Mouse (Mus musculus) cerebellum, adult 9-10 months (tissue): ENCODE measurements around the gene Herc2.

Experiments
- DNase-seq: peaks from one replicate; pipeline ENCODE4 v3.0.0; 2022

The Herc2 gene

DNA sequence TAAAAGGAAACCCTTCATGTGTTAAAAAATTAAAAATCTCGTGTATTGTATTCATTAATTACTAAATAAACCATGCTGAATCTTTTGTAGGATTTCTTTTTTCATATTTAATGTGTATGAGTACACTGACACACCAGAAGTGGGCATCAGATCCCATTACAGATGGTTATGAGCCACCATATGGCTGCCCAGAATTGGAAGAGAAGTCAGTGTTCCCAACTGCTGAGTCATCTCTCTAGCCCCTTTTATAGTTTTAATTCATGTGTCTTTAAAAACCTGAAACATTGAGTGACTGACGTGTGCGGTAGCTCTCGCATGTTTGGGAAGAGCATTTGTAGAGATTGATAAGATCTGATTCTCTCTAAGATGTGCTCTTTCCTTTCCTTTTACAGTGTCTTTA is 21.7 kb downstream of the Herc2 start:
- DNase-seq = no peak

DNA sequence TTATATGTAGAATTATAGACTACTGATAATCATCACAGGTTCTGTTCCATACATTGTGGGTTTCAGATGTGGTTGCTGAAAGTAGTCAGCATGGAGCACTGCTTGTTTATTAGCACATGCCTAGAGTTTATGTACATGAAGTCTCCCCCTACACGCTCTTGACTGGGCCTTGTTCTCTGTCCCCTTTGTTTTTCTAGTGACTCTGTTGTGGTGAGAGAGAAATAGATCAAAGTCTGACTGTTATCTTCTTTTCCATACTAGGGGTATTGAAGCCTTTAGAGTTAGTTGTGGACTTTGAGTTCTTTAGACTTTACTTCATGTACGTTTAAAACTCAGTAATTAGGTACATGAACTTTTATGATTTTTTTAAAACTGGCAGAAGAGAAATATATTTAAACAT is 33.0 kb downstream of the Herc2 start:
- no peak for DNase-seq

DNA sequence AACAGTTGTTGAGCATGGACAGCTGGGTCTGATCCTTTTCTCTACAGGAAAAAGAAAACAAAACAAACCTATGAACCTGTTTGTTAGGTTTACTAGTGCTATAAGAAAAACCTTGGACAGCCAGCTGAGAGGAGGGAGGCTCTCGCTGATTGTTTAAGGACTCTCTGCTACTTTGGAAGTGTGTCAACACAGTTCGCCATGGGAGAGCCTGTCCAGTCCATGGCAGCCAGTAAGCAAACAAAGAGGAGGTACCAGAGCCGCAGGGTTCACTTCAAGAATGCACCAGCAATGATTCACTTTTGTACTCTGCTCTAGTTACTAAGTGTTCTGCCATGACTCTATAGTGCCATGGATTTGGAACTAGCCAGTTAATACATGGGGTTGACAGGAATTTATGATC is 39.1 kb downstream of the Herc2 start:
- no peak for DNase-seq

DNA sequence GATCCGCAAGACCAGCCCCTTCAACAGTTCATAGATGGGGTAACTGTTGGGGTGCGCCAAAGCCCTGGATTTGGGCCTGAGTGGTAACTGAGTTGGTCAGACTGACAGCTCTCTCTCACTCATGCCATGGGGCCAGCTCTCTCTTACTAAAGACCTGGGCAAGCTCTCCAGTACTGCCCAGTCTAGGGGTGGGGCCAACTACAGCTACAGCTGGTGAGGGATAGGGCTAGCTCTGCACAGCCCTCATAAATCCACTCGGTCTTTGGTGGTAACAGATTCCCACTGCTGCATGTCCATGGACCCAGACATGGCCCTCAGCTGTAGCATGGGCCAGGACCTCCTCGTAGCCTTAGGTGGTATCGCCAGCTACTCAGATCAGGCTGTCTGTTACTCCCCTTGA is 41.4 kb downstream of the Herc2 start:
- no peak for DNase-seq

DNA sequence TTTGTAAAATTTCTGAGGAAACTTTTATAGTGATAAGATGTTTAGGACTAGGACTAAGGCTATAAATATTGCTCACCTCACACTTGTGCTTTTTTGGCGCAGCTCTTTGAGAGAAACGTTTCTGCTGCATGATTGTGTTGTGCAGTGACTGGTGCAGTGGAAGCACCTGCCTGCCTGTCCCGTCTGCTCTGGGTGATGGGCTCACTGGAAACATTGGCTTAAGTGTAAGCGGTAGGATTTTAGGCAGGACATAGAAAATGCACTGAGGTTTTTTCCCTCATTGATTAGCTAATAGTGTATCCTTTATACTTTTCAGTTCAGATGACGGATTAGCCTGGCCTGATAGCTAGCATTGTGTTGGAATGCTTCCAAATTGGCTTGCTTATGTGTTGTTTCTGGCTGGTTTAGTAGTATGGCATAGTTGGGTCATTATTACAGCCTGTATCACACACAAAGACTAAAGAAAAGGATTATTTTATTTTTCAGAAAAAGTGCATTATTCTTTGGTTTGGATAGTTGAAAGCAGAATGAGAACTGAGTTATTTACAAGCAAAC is 52.4 kb downstream of the Herc2 start:
- DNase-seq = peak; percentile 27

DNA sequence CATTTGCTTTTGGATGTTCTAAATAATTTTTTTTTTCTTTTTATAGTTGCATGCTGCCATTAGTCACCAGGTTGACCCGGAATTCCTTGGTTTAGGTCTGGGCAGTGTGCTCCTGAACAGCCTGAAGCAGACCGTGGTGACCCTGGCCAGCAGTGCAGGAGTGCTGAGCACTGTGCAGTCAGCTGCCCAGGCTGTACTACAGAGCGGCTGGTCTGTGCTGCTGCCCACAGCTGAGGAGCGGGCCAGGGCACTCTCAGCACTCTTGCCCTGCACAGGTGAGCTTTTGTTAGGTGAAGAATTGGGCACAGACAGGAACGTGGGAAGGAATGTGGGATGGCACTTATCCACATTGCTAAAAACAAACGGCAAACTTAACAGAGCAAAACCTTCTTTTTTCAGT is 63.0 kb downstream of the Herc2 start:
- DNase-seq = no peak

DNA sequence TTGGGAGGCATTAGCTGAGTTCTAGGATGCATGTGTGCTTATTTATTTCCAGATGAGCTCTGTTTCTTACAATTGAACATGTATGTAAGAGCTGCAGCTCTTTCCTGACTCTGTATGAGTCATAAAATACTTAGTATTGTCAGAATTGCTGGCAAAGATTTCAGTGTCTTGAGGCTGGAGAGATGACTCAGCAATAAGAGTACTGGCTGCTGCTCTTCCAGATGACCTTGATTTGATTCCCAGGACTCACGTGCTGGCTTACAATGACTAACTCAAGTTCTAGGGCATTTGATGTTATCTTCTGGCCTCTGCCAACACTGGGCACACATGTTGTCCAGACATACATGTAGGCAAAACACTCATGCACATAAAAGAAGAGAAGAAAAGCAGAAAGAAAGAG is 64.2 kb downstream of the Herc2 start:
- no peak for DNase-seq

DNA sequence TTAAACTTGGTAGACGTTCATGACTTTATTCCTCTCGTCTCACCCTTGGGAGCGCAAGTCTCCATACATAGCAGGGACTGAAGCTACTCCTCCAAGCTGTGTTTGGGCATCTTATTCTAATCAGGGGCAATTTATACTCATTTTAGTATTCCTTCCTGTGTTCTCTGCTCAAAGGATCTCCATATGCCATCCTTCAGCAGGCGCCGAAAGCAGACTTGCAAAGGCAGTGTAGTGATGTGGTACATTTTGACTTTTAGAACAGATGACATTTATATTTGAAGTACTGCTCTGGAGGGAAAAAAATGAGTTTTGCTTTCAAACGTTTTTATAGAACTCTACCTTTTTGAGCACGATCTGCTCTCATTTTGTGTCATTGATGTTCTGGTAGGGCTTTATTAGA is 71.0 kb downstream of the Herc2 start:
- DNase-seq = no peak

DNA sequence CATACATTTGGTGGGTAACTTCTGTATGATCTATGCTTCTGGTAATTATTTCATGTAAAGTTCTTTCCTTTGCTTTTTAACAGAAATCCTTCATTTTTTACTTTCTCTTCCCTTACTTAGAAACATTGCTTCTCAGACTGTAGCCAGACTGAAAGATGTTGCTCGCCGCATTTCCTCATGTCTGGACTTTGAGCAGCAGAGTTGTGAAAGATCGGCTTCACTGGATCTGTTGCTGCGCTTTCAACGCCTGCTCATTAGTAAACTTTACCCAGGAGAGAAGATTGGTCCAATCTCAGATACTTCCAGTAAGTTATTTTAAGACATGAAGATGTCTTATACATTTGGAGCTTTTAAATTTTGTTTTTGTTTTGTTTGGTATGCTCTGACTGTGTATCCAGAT is 71.4 kb downstream of the Herc2 start:
- no peak for DNase-seq

DNA sequence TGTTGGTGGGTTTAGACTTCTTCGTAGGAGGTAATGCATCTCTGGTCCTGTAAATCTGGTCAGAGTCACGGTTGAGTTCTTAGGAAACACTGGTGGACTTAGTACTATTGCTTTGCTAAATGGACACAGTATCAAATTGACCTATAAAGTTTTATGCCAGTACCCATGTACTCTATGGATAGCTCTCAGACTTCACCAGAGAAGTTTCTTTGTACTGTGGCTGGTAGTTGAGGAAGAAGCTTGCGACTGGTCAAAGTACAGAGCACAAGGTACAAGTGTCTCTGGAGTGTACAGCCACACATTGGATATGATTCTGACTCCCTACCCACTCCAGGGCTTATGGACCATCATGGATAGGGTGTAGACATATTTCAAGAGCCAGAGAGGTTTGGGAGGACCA is 78.1 kb downstream of the Herc2 start:
- DNase-seq = no peak

DNA sequence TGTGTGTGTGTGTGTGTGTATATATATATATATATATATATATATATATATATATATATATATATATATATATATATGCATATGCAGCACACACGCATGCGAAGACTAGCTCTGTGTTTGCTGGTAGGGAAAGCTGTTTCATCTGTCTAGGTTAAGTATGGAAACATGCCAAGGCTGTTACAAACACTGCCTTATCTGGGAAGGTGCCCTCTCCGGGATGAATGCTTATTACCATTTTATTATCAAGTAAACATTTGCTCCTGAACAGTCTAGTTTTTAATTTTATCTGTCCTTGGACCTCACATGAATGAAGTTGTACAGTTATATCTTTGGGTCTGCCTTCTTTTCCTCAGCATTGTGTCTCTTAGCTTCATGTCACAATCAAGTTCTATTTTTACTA is 79.6 kb downstream of the Herc2 start:
- no peak for DNase-seq

DNA sequence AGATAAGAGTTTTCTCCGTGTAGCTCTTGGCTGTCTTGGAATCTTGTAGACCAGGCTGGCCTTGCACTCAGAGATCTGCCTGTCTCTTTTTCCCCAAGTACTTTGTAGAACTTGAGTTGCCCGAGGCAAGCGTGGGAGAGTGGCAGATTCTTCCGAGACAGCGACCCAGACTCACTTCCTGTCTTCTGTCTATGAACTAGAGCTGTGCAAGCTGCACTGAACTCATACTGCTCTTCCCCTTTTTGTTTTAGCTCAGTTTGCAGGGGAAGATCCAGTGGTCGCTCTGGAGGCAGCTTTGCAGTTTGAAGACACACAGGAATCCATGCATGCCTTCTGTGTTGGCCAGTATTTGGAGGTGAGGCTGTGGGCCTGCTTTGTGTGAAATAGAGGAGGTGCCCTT is 81.6 kb downstream of the Herc2 start:
- DNase-seq = no peak

DNA sequence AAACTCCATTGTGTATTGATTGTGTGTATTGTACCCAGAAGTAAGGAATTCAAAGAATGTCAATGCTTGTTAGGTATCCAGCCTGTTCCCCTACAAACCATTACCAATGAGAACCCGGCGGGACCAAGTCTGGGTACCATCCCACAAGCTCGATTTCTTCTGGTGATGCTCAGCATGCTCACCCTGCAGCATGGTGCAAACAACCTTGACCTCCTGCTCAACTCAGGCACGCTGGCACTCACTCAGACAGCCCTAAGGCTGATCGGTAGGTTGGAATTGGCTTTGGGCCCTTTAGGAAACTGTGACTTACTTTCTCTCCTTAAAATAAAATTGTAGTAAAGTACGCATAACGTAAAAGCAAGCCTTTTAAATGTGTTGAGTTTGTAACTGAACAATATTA is 88.7 kb downstream of the Herc2 start:
- no peak for DNase-seq

DNA sequence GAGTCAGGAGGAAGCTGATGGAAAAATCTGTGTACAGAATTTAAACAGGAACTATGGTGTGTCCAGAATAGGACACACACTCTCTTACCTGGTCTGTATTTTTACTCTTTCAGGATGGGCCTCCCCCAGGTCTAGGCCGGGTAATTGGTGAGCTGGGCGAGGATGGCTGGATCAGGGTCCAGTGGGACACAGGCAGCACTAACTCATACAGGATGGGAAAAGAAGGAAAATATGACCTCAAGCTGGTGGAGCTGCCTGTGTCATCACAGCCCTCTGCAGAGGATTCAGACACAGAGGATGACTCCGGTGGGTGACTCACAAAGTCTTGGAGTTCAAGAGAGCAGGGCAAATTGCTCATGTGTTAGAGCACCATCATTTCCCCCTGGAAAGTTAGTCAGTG is 96.4 kb downstream of the Herc2 start:
- no peak for DNase-seq

DNA sequence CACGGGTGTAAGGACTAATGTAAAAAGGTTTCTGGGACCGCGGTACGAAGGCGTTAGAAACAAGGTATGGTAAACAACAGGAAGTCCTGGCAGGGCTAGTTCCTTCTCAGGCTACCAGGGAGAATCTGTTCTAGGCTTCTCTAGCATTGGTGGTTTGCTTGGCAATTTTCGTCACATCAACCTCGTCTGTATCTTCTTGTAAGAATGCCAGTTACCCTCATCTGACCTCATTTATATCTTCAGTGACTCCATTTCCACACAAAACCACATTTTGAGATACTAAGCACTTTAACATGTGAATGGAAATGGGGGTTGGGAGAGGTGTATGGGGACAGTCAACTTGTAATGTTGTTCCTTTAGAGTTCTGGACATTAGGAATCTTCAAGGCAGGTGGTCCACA is 98.9 kb downstream of the Herc2 start:
- DNase-seq = no peak

DNA sequence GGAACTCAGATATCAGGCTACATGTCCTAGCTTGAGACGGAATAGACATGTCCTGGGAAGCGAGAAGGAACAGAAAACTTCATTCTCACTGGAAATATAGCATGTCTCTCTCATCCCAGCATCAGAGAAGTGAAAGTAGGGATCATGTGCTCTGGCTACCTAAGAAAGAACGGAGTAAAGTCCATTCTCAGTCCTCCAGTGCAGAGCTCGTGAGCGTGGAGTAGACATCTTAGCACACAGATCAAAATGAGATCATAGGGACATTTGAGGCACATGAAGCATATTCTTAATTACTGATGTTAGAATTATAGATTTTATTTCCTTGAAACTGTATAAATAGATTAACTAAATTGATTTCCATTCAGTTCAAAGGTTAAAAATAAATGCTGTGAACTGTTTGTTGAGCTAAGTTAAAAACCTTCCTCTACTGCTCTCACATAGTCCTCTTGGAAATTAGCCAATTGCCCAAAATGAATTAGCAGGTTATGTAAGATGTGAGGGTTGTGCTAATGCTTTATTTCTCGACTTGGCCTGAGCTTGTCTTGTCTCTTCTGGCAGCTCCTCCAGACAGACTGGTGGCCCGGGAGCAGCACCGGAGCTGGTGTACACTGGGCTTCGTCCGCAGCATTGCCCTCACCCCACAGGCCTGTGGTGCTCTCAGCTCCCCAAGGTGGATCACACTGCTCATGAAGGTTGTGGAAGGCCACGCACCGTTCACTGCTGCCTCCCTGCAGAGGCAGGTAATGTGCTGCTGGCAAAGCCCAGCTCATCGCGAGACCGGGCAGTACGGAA is 102.1 kb downstream of the Herc2 start:
- peak; percentile 44 for DNase-seq

DNA sequence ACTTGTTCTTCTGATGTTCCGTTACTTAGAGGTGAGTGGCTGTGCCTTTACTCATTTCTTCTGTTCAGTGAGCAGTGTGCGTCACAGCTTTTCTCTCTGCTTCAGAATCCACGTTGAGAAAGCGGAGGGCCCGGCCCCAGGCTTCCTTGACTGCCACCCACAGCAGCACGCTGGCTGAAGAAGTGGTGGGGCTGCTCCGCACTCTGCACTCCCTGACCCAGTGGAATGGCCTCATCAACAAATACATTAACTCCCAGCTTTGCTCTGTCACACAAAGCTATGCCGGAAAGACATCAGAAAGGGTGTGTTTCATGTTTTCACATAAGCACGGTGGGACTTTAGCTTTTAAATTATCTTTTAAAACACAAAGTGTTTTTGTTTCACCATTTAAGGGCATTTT is 103.2 kb downstream of the Herc2 start:
- DNase-seq = no peak

DNA sequence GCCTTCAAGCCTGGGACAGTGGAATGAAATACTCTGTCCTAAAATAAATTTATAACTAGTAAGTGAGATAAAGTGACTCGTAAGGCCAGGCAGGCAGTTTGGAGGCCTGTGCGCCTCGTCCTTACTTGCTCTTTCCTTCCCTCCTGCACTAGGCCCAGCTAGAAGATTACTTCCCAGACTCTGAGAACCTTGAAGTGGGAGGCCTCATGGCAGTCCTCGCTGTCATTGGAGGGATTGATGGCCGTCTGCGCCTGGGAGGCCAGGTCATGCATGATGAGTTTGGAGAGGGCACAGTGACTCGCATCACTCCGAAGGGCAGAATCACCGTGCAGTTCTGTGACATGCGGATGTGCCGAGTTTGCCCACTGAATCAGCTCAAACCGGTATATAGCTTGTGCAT is 103.6 kb downstream of the Herc2 start:
- DNase-seq = no peak

DNA sequence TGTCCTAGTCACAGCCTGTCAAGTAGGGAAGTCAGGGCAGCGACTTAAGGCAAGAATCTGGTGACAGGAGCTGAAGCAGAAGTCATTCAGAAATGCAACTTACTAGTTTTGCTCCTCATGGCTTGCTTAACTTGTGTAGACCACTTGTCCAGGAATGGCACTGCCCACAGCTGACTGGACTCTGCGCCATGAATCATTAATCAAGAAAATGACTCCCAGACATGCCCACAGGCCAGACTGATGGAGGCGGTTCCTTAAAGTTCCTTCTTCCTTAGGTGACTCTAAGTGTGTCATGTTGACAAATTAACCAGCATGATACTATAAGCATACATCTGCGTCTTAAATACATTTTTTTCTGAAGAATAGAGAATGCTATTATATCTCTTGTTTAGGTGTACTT is 113.3 kb downstream of the Herc2 start:
- DNase-seq = no peak

DNA sequence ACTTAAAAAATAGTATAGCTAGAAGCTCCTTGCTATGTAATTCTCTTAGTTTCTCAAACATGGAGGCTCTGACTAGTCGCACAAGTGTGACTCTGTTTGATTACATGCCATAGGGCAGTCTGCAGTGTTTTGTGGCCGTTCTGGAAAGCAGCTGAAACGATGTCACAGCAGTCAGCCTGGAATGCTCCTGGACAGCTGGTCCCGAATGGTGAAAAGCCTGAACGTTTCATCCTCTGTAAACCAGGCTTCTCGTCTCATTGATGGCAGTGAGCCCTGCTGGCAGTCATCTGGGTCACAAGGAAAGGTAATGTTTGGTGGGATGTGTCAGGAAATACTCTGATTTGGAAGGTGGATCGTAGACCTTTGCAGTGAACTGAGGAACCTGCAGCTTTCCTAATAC is 118.7 kb downstream of the Herc2 start:
- peak; percentile 75 for DNase-seq

DNA sequence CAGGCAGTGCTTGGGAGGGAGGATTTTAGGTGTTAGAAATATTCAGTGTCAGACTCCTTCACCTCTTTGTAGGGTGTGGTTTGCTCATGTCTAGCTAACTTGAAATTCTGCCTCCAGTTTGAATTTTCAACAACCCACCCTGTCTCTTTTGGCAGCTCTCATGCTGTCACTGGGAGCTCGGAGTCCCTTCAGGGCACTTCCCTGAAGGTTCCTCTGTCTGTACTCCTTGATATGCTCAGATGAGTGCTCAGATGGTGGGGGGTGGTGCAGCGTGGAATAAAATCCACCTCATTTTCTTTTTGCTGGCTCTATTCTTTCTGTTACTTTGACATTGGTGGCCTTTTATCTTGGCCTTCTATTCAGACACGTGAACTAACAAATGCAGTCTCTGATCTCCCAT is 127.4 kb downstream of the Herc2 start:
- no peak for DNase-seq

DNA sequence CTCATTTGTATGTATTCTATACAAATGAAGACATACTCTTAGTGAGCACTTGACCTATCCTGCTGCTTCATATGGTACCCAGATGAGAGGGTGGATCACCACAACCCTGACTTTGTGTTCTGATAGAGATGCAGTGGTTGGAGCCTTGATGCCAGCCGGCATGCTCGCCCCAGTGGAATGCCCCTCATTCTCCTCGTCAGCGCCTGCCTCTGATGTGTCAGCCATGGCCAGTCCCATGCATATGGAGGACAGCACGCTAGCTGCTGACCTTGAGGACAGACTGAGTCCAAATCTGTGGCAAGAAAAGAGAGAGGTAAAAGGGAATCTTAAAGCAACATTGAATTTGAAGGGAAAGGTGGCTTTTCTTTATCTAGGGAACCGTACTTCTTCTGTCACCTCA is 141.0 kb downstream of the Herc2 start:
- no peak for DNase-seq

DNA sequence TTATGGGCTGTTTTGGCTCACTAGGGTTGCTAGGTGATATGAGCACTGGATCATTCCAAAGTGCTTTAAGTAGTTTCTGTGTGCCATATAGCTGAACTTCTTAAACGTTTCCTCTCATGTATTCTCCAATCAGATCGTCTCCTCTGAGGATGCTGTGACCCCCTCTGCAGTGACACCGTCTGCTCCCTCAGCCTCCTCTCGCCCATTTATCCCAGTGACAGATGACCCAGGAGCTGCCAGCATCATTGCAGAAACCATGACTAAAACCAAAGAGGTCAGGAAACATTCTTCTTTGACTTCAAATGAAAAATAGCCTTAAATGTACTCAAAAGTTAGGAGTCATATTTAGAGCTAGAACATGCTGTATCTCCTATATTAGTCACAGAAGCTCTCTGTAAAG is 141.7 kb downstream of the Herc2 start:
- no peak for DNase-seq

DNA sequence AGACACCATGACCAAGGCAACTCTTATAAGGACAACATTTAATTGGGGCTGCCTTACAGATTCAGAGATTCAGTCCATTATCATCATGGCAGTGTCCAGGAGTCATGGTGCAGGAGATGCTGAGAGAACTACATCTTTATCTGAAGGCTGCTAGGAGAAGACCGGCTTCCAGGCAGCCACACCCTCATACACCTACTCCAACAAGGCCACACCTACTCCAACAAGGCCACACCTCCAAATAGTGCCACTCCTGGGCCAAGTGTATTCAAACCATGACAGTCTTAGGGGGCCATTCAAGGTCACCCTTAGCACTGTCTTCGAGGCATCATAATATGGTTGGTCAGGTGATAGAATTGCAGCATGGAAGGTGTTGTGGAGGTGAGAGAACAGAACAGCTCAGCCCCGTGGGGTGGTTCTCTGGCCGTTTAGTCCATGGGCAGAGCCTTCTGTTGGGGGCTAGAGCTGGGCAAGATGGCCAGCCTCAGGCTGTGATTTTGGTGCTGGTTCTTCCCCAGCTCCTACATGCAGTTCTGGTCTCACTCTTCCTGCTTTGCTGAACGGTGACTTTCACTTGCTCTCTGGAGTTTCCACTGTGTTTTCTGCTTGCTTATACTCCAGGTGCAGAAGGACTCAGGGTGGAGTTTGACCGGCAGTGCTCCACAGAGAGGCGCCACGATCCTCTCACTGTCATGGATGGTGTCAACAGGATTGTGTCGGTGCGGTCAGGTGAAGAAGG is 151.7 kb downstream of the Herc2 start:
- DNase-seq = no peak

DNA sequence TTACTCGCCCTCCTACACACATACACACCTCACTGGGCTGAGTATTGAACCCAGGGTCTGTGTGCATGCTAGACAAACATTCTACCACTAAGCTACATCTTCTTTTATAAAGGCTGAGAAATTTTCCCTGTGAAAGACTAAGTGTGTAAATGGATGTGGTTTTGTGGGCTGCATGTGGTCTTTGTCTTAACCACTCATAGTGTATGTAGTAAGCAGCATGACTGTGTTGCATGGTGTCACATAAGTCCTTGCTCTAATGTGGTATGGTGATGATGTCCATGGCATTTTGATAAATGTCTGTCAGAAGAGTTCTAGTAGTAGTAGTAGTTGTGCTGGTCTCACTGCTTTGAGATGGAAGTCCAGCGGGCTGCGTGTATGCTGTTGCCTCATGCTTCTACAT is 152.8 kb downstream of the Herc2 start:
- no peak for DNase-seq
